Mouse (Mus musculus): ENCODE measurements around the gene Maff. TPM values are rescaled to one million over a fixed set of nuclear protein-coding genes. Genes with fewer than 3 reads are reported as not detected.

Gene Maff
- total RNA-seq, 2 experiments from 2014 or later = 1.6 to 3.2 TPM

DNA sequence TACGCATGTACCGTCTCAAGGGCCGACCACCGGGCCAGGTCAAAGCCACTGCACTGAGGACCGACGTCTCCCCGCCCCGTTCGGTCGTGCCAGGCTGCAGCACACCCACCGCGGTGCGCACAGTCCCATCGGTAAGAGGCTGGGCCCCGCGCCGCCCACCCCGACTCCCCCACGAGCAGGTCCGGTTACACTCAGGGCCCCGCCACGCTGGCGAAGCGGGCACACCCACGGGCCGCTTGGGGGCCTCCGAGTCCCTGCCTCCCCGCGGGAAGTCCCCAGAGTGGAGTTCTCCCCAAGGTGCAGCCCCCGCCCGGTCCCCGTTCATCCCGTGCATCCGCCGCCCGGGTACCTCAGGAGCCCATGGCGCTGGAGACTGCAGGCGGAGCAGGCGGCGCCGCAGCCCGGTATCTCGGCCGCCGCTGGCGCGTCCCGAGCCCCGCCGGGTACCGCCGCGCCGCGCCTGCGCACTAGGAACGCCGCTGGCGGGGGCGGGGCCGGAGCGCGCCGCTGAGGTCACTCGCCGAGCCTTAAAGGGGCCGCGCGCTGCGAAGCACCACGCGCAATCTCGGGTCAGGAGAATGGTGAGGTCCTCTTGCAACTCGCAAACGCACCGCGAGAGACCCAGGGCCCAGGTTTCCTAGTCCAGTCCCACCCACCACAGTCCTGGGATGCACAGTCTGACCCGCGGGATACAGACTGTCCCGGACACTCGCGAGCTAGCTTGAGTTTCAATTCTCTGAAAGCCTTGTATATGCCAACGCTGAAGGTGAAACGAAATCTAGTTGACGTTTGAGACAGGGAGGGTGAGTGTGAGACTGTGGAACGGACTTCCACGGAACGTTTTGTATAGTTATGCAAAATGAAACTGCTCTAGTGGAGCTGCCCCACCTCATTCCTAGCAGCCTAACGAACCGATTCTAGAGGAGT is 56.7 kb downstream of the Maff start, which contains the start of gene Tmem184b:
Gene Tmem184b (minus strand): TSS at position 734 of the 927 bp plus-strand sequence.
- intact Hi-C loops (cut with DNase I) = loop anchor here (2.0 to 5.0 kb wide), 5 partner anchors 22 to 74 kb away; partner anchors contain the start of gene Pla2g6
- no peak for TF ChIP-seq CTCF (IDR thresholded peaks at IDR 0.05)
- Histone ChIP-seq H3K27ac (peak within 1 kb of the TSS; percentile 98), H3K4me3 (peak within 1 kb of the TSS; percentile 93)
- DNase-seq (ENCODE audit: extremely low spot score in 1 of 2, low spot score in 2 of 2) = peak; percentile 89 to 92

DNA sequence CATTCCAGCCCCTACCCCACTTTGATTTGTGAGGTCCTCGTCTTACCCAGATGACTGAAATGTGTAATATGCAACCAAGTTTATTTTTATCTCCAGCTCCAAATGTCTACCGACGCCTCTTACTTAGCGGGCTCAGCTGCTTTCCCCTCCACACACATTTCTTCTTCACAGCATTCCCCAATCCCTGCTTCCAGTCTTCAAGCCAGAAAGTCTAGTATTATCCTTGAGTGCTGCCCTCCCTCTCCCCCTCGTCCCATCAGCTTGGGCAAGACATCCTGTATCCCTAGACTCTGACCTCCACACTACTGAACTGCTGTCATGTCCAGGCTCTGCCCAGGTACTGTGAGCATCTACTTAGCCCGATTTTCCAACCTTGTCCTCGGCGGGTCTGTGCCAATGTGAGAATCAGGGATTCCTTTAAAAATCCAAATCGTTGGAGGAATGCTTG is 57.4 kb downstream of the Maff start:
- no peak for TF ChIP-seq CTCF (IDR thresholded peaks at IDR 0.05)
- intact Hi-C loops (cut with DNase I) = loop anchor here (2.0 to 5.0 kb wide), 5 partner anchors 23 to 75 kb away; partner anchors contain the start of gene Pla2g6
- Histone ChIP-seq H3K27ac (peak overlapping the region; percentile 98), H3K4me3 (peak overlapping the region; percentile 93)
- DNase-seq (ENCODE audit: extremely low spot score in 1 of 2, low spot score in 2 of 2) = no peak

DNA sequence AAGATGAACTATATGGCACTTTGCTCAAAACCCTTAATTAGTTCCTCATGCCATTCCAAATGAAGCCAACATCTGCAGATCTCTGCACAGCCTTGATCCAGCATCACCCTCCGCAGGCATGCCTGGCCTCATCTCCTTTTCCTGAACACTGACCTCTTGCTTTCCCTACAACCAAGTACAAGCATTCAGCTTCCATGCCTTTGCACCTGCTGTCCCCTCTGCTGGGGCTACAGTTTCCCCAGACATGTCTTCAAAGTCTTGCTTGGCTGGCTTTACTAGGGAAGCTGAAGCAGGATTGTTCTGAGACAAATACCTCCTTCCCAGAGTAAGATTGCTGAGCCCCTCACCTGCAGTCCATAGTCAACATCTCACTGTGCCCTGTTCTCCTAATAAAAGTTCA is 57.9 kb downstream of the Maff start:
- DNase-seq (ENCODE audit: extremely low spot score in 1 of 2, low spot score in 2 of 2) = no peak
- intact Hi-C loops (cut with DNase I) = loop anchor here (5.0 kb wide), 1 partner anchor 63 kb away; no protein-coding TSS in a partner anchor
- Histone ChIP-seq H3K4me3 (peak overlapping the region; percentile 93; the same call in 1 of the 2 replicates), H3K27ac (peak overlapping the region; percentile 98)
- TF ChIP-seq CTCF (IDR thresholded peaks at IDR 0.05) = no peak

DNA sequence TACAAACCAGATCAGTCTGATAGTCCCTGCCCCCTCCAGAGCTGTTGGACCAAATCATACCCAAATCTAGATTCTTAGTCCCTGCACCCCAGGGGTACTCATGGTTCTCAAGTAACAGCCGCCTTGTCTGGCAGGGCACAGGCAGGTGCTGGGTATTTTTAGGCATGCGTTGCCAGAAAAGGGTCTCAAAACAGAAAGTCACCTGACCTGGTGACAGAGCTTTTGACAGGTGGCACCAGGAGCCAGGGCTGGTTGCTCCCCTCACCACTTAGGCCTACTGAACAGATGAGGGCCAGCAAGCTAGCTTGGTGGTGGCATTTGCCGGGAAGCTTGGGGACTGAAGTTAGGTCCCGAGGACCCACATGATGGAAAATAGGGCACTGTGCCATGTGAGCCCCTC is 60.1 kb downstream of the Maff start:
- no peak for TF ChIP-seq CTCF (IDR thresholded peaks at IDR 0.05)
- Histone ChIP-seq H3K4me3 (no peak overlapping the region), H3K27ac (no peak overlapping the region)
- intact Hi-C loops (cut with DNase I) = no loop called here
- no peak for DNase-seq (ENCODE audit: extremely low spot score in 1 of 2, low spot score in 2 of 2)

Small RNAs within 50 kb of the gene (microRNA-seq; reads per million reads assigned to microRNA genes)
- 1.5 to 3.3 reads per million in 2 experiments for gene Mir1943

Other genes starting within 250 kb of the Maff start
- 10 to 100 TPM; 22.8 to 23.2 TPM for gene Micall1, start 237.7 kb upstream of the Maff start, total RNA-seq (2021)
- 100 to 1,000 TPM; 100 to 103 TPM for gene Polr2f, start 205.6 kb upstream of the Maff start, total RNA-seq (2021)
- gene 1700088E04Rik, start 205.4 kb upstream of the Maff start, total RNA-seq (2021) = 10 to 100 TPM; 12.0 to 12.9 TPM
- 10 to 100 TPM; 17.1 to 18.7 TPM for gene Sox10, start 181.4 kb upstream of the Maff start, total RNA-seq (2021)
- 10 to 100 TPM; 55.7 to 57.8 TPM for gene Pick1, start 117.4 kb upstream of the Maff start, total RNA-seq (2021)
- gene Gm49486, start 117.2 kb upstream of the Maff start, total RNA-seq (2021) = 1 to 10 TPM; 1.0 TPM
- gene Slc16a8, start 91.9 kb upstream of the Maff start, total RNA-seq (2021) = under 1 TPM in 1 of 2 experiments, not detected in 1; 0.25 TPM
- gene Baiap2l2, start 61.1 kb upstream of the Maff start, total RNA-seq (2021) = 1 to 10 TPM; 5.9 to 6.4 TPM
- 10 to 100 TPM; 21.3 to 22.6 TPM for gene Pla2g6, start 18.2 kb upstream of the Maff start, total RNA-seq (2021)
- 10 to 100 TPM; 73.7 to 82.2 TPM for gene Tmem184b, start 56.9 kb downstream of the Maff start, total RNA-seq (2021)
- 100 to 1,000 TPM; 153 to 159 TPM for gene Csnk1e, start 108.9 kb downstream of the Maff start, total RNA-seq (2021)
- 100 to 1,000 TPM; 186 to 202 TPM for gene Kcnj4, start 158.6 kb downstream of the Maff start, total RNA-seq (2021)
- under 1 TPM; 0.32 to 0.33 TPM for gene Kdelr3, start 169.8 kb downstream of the Maff start, total RNA-seq (2021)
- gene Ddx17, start 200.1 kb downstream of the Maff start, total RNA-seq (2021) = 100 to 1,000 TPM; 323 to 340 TPM

Data from left cerebral cortex, adult 2 months (tissue).